ENCODE assay signal across 35 mouse cellular contexts in genomic region chr5:121030161-121030560, GRCm38 (mm10). TPM values are rescaled to one million over a fixed set of nuclear protein-coding genes. Genes with fewer than 3 reads are reported as not detected.
"Had no signal": no experiment of that assay in that cellular context is flagged by ENCODE, and none has a peak within 500 bp of the region (broad histone marks: within the 10 kb centered on the region; RNA-seq: fewer than 3 reads in every experiment).

No protein-coding gene starts in this region.

- H3K4me2 ChIP-seq: limb, embryonic 12.5 days; limb, embryonic 13.5 days; limb, embryonic 15.5 days; liver, embryonic 11.5 days; liver, embryonic 12.5 days; liver, embryonic 13.5 days; liver, embryonic 15.5 days; lung, embryonic 14.5 days; lung, embryonic 15.5 days; midbrain, embryonic 11.5 days; midbrain, embryonic 12.5 days; midbrain, embryonic 13.5 days; midbrain, embryonic 15.5 days; neural tube, embryonic 12.5 days had no signal

- H3K36me3 ChIP-seq: limb, embryonic 10.5 days; limb, embryonic 12.5 days; limb, embryonic 13.5 days; limb, embryonic 15.5 days; liver, embryonic 12.5 days; liver, embryonic 13.5 days; liver, embryonic 15.5 days; lung, embryonic 15.5 days; midbrain, embryonic 10.5 days; midbrain, embryonic 12.5 days; midbrain, embryonic 13.5 days; midbrain, embryonic 15.5 days; neural tube, embryonic 12.5 days had no signal

- H3K27me3 ChIP-seq: limb, embryonic 12.5 days; limb, embryonic 13.5 days; limb, embryonic 15.5 days; liver, embryonic 12.5 days; liver, embryonic 13.5 days; liver, embryonic 15.5 days; lung, embryonic 15.5 days; midbrain, embryonic 12.5 days; midbrain, embryonic 13.5 days; midbrain, embryonic 15.5 days; neural tube, embryonic 12.5 days had no signal

- ATAC-seq: liver, embryonic 12.5 days; liver, postnatal 0 days; lung, postnatal 0 days; midbrain, embryonic 13.5 days; midbrain, embryonic 15.5 days; midbrain, embryonic 16.5 days had no signal

- H3K9me3 ChIP-seq: limb, embryonic 10.5 days; limb, embryonic 13.5 days; limb, embryonic 15.5 days; liver, embryonic 13.5 days; liver, embryonic 15.5 days; lung, embryonic 15.5 days; midbrain, embryonic 10.5 days; midbrain, embryonic 12.5 days; midbrain, embryonic 13.5 days; midbrain, embryonic 15.5 days had no signal

- DNase-seq: left cerebral cortex, postnatal 4 days; liver; liver, embryonic 13.5 days; liver, postnatal 0 days; lung, adult 18-20 months; lung, adult 2 months; lung, embryonic 14.5 days; lung, postnatal 10 days; lung, postnatal 14 days; lung, postnatal 36 days; lung, postnatal 4 days; midbrain, embryonic 14.5 days had no signal

- H3K4me3 ChIP-seq: limb, embryonic 10.5 days; limb, embryonic 12.5 days; limb, embryonic 13.5 days; limb, embryonic 15.5 days; liver, embryonic 12.5 days; liver, embryonic 13.5 days; liver, embryonic 15.5 days; lung, embryonic 15.5 days; megakaryocyte, embryonic 14.5 days; midbrain, embryonic 10.5 days; midbrain, embryonic 12.5 days; midbrain, embryonic 13.5 days; midbrain, embryonic 15.5 days; myocyte; neural tube, embryonic 12.5 days had no signal

- H3K27ac ChIP-seq: limb, embryonic 10.5 days; limb, embryonic 12.5 days; limb, embryonic 13.5 days; limb, embryonic 15.5 days; liver, embryonic 12.5 days; liver, embryonic 13.5 days; liver, embryonic 14.5 days; liver, embryonic 15.5 days; lung, embryonic 15.5 days; macrophage; midbrain, embryonic 10.5 days; midbrain, embryonic 12.5 days; midbrain, embryonic 13.5 days; midbrain, embryonic 15.5 days; neural tube, embryonic 12.5 days had no signal

- H3K9ac ChIP-seq: limb, embryonic 12.5 days; limb, embryonic 13.5 days; limb, embryonic 15.5 days; liver, embryonic 12.5 days; liver, embryonic 13.5 days; liver, embryonic 14.5 days; liver, embryonic 15.5 days; liver, postnatal 0 days; lung, embryonic 14.5 days; lung, embryonic 15.5 days; midbrain, embryonic 12.5 days; midbrain, embryonic 13.5 days; midbrain, embryonic 15.5 days; neural tube, embryonic 12.5 days had no signal

- H3K4me1 ChIP-seq: limb, embryonic 10.5 days; limb, embryonic 12.5 days; limb, embryonic 13.5 days; limb, embryonic 15.5 days; liver, embryonic 12.5 days; liver, embryonic 13.5 days; liver, embryonic 15.5 days; lung, embryonic 15.5 days; megakaryocyte, embryonic 14.5 days; midbrain, embryonic 10.5 days; neural tube, embryonic 12.5 days had no signal

RNA-seq across cellular contexts. Expression of gene Rph3a, which starts 20.3 kb away (rescaled TPM):
- polyA plus RNA-seq: limb, embryonic 10.5 days; limb, embryonic 11.5 days; limb, embryonic 12.5 days; liver, adult 2 months; liver, embryonic 11.5 days; liver, embryonic 12.5 days; liver, embryonic 14.5 days; liver, embryonic 16.5 days; lung, adult 2 months; lung, embryonic 14.5 days; lung, postnatal 0 days; macrophage had no signal
